Mouse (Mus musculus): ENCODE measurements around the gene 2810004N23Rik. TPM values are rescaled to one million over a fixed set of nuclear protein-coding genes. Genes with fewer than 3 reads are reported as not detected.
"Not testable (repeated sequence)": the region's sequence is repeated elsewhere in the genome, so short reads cannot be mapped to it uniquely, and the experiment has no call there.

2810004N23Rik gene
- total RNA-seq, 4 experiments from 2014 or later: 47.3 to 56.0 (median 50.9) TPM

DNA sequence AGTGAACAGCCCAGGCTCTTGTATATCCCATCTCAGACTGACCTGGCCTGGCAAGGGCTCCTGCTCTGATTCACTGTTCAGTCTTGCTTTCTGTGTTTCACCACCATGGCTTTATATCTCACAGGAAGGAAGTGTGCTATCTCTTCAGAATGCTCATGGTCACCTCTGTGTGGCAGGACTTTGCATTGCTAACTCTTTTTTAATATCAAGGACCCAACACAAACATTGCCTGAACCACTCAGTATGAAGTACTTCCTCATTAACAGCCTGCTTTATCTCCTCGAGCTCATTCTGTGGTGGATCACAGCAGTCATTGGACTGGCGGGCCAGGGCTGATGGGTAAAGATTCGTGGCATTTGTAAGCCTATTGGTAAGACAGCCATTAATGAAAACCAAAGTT is 3.7 kb upstream of the 2810004N23Rik start:
- no peak for DNase-seq (ENCODE audit: low spot score)

GRCm38 (mm10) chr8:124863729-124864128 is 809 bp upstream of the 2810004N23Rik start:
- DNase-seq (ENCODE audit: low spot score): no peak

GRCm38 (mm10) chr8:124863163-124863677 is 300 bp upstream of the 2810004N23Rik start:
- no peak for DNase-seq (ENCODE audit: low spot score)

GRCm38 (mm10) chr8:124860188-124860587 is 2.7 kb downstream of the 2810004N23Rik start:
- DNase-seq (ENCODE audit: low spot score): peak; percentile 49

DNA sequence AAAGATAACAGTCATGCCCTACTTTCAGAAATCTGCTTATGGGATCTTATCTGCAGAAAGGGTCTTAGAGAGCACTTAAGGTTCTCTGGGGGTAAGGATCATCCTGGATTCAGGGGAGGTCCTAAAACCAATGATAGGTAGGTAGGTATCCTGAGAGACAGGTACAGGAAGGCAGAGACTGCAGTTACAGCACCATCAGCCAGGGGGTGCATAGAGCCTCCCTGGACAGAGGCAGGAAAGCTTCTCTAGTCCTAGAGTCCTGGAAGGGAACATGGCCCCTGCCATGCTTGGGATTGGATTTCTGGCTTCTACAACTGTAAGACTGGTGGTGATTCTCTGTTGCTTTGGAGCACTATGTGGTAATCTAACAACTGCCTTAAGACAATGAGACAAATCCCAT is 3.5 kb downstream of the 2810004N23Rik start:
- no peak for DNase-seq (ENCODE audit: low spot score)

DNA sequence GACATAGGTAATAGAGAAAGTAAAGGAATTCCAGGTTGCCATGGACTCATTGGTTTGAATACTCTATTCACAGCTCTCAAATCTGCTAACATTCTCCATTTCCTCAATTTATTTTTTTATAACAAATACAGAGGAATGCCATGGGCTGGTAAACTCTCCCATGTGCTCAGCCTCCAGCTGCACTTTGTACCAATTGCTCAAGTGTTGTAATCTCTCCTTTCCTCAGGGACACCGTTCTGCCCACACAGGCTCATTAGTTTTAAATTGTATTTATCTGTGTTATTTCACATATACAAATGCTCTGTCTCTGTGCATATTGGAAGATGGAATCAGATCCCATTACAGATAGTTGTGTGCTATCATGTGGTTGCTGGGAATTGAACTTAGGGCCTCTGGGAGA is 9.4 kb downstream of the 2810004N23Rik start:
- no peak for DNase-seq (ENCODE audit: low spot score)

DNA sequence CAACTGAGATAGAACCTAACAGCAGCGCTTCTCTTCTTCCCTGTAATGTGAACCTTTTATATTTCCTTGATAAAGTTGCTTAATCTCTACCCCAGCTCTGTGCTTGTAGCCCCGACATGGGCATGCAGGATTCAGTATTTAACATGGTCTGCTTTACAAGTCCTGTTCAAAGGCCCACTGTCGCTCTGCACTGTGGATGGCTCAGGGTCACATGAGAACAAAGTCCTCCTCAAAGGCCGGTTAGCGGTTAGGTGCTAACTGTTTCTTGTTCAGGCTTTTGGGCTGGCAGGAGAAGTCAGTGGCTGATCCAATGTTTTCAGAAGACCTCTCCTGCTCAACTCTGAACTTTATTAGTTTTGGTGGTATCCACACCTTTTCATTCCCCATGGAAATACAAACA is 17.3 kb downstream of the 2810004N23Rik start:
- no peak for DNase-seq (ENCODE audit: low spot score)

GRCm38 (mm10) chr8:124845131-124845530 is 17.8 kb downstream of the 2810004N23Rik start:
- no peak for DNase-seq (ENCODE audit: low spot score)

DNA sequence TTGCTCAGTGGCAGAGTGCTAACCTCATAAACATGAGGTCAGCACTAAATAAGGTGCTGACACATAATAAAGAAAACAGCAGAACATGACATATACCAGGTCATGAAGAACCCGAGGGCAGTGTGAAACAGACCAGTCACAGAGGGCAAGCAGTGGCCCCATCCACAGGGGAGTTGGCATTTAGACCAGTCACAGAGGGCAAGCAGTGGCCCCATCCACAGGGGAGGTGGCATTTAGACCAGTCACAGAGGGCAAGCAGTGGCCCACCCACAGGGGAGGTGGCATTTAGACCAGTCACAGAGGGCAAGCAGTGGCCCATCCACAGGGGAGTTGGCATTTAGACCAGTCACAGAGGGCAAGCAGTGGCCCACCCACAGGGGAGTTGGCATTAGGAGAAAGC is 20.0 kb downstream of the 2810004N23Rik start:
- not testable (repeated sequence) for DNase-seq (ENCODE audit: low spot score)

DNA sequence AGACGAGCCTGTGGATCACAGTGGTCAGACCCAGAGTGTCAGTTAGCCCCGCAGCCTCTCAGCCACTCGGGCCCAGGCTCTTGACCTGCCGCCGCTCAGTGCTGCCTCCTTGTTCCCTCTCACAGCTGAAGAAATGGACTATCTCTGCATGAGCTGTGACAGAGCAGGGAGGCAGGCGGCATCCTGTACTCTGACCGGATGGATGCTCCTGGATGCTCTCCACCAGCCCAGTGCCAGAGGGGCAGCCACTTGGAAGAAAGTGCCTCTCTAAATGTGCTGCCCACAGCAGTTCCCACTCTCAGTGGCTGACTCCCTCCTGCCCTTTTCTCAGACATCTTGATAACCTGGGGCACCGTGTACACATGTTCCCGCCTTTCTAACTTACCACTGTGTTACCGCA is 21.1 kb downstream of the 2810004N23Rik start:
- DNase-seq (ENCODE audit: low spot score): no peak

DNA sequence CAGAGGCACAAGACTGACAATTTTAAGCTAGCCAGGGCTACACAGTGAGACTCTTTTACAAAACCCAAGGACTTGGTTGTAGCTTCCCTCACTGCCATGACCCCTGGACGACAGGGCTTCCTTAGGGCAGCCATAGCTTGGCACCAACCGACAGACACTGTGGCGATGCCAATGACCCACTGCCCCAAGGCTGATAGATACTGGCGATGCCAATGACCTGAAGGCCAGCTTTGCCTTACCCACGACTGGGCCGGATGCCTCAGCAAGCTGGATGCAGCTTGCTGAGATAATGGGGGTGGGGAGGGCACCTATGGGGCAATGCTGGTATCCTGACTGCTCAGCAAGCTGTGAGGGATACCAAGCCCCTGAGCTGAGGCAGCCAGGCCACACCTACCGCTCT is 22.0 kb downstream of the 2810004N23Rik start:
- no peak for DNase-seq (ENCODE audit: low spot score)

DNA sequence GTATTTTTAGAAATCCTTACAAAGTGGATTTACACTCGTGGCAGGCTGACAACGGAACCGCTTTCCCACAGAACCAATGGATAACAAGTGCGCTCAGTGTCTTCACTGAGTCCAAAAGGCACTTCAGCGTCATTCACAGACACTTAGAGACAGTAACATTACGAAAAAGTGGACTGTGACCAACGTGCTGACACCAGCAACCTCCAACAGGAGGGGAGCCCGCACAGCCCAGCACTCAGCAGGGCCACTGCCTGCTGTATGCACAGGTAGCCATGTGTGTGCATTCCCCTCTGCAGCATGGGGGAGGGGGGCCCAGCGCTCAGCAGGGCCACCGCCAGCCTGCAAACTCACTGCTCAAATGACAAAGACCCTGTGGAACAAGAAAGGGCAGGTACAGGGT is 23.5 kb downstream of the 2810004N23Rik start:
- no peak for DNase-seq (ENCODE audit: low spot score)

DNA sequence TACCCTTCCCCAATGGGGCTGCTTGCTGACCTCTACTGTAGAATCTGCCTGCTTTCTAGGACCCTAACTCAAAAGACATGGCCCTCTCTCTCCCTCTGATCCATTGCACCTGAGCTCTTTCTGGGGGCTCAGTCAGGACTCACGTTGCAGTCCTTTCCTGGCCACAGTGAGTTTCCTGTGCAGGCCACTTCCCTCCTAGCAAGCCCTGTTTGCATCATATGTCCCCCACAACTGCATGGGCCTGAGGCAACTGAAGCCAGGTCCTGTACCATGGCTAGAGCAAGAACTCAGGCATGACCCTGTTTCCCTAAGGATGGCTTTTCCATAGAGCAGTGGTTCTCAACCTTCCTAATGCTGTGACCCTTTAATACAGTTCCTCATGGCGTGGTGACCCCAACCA is 25.0 kb downstream of the 2810004N23Rik start:
- DNase-seq (ENCODE audit: low spot score): no peak

DNA sequence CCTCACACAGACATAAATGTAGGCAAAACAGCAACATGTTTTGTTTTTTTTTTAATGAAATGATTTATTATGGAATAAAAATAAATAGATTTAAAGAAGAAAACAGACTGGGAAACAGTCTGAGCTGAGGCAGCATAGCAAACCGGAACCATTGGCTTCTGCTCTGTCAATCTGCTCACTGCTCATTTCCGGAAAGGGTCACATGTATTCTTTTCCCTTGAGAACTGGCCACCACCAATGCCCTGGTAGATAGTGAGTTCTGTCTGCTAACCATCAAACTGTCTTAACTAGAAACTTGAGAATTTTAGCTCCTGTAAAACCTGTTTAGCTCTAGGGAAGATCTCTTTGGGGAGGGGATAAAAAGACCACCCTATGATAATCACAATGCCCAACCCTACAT is 26.0 kb downstream of the 2810004N23Rik start:
- DNase-seq (ENCODE audit: low spot score): no peak

DNA sequence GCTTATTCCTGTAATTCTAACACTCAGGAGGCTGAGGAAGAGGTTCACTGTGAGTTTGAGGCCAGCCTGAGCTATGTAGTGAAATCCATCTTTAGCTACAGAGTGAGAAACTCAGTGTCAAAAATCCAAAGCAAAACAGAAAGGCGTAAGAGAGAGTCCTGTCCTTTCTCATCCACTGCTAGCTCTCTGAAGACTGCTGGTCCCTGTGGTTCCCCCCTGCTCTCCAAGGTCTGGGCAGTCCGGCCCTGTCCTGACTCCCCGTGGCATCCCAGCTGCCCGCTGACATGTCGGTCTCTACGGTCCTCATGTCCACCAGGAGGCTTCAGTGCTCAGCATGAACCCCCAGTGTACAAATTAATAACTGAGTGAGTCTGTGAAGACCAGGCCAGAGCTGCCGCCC is 26.6 kb downstream of the 2810004N23Rik start:
- no peak for DNase-seq (ENCODE audit: low spot score)

DNA sequence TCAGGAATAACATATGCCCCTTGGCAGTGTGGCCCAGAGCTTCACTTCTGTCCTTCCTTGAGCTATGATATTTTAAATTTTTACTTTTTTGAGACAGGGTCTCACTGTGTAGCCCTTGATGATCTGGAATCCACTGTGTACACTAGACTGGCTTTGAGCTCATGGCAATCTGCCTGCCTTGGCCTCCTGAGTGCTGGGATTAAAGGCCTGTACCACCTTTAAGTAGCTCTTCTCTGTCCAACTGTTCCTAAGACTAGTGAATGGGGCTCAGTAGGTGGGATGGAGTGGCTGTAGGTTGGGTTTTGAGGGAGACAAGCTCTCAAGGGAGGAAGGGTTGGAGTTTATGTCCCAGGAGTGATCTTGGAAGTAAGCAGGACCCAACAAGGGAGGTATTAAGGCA is 27.1 kb downstream of the 2810004N23Rik start:
- DNase-seq (ENCODE audit: low spot score): no peak

DNA sequence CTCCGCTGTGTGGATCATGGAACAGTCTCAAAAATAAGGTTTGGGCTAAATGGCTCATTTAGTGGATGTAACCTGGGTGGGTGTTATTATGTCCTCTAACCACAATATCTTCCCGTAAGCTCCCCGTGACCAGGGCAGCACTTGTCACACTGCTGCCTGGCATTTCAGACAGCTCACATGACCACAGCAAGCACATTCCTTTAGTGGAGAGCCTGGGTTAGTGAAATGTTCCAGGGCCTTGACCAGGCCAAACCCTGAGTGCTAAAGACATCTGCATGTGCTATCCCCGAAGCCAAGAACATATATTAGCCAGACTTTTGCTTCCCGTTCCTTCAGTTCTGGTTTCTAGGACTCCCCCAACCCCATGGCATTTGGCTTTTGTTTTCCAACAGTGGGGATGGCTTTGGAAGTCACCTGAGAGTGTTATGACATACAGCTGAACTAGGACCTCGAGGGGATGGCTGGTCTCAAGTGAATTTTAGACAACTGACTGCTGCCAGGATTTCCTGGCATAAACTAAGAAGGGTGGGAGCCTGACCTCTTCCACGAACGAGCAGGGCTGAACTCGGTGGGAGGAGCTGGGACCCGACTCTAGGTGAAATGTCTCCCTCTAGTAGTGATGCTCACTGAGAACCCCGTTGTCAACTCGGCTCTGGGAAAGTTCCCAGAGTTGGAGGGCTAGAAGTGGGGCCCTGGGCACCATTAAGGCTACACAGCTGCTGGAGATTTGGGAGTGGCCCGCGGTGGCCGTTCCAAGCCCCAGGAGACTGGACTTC is 29.3 kb downstream of the 2810004N23Rik start:
- DNase-seq (ENCODE audit: low spot score): peak; percentile 58

DNA sequence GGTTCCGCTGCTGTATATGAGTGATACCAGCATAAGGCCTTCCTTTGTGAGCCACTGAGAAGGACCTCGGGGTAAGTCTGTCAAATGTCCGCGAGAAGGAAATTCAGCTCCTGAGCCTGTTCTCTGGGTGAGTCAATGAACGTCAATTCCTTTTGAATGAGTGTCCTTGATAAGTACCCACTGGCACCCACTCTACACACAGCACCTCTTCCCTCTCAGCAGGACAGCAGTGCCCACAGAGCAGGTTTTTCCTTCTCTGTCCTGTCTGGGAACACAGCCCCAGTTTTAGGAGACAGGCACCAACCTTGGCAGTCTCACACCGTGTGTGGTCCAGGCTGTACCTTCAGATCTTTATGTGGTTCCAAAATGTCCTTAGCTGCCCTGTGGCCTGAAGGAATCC is 31.0 kb downstream of the 2810004N23Rik start:
- DNase-seq (ENCODE audit: low spot score): peak; percentile 22

- DNase-seq (ENCODE audit: low spot score): no peak
Observed at GRCm38 (mm10) chr8:124831531-124831930, 31.4 kb downstream of the 2810004N23Rik start.

GRCm38 (mm10) chr8:124830050-124830449 is 32.9 kb downstream of the 2810004N23Rik start:
- DNase-seq (ENCODE audit: low spot score): no peak

DNA sequence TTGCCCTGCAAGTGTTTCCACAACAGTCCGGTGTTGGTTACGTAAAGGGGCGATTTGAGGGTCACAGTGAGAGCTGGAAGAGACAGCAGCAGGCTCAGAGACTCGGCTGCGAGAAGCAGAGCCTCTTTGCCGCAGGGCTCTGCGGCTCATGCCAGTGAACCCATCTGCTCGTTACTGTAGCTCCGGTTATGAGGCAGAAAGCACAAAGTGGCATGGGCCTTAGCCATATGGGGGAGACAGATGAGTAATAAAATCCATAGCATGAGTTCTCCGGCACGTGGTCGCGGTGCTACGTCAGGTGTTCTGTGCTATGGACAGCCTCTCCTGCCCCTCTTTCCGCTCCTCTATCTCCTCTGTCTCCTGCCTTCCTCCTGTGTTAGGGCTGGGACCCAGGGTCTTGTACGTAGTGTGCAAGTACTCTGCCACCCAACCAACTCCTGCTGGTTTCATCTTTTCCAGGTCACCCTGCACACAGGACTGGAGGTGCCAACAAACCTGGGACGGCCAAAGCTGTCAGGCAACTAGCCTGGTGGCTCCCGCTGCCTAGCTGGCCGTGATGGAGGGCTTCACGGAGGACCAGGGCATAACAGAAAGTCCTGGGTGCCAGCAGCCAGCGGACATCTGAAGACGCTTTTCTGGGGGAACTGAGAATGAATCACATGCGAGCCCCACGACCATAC is 34.2 kb downstream of the 2810004N23Rik start:
- DNase-seq (ENCODE audit: low spot score): no peak

DNA sequence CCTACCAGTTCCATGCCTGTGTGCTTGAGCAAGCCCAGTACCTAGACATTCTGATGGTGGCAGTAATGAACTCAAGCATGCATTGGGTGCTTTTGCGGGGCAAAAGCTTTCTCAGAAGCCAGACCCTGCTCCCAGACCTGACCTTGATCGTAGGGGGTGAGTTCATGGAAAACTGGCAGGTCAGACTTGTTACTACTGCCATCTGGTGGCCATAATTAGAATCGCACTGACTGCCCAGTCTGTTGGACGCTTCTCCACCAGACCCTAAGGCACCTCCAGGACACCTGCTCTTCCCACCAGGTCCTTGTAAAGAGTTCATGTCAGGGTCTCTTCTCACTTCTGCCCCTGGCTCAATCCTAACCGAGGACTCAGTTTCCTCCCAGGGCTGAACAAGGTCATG is 35.5 kb downstream of the 2810004N23Rik start:
- DNase-seq (ENCODE audit: low spot score): peak; percentile 57

- DNase-seq (ENCODE audit: low spot score): peak; percentile 29
Observed at GRCm38 (mm10) chr8:124826658-124827057, 36.3 kb downstream of the 2810004N23Rik start.

Data from heart, adult 8-10 months (tissue).